In genomic region chr7:92668791-92669506, GRCm38 (mm10) we compare ENCODE assay signal across 8 mouse cellular contexts. TPM values are rescaled to one million over a fixed set of nuclear protein-coding genes. Genes with fewer than 3 reads are reported as not detected.
DNase-seq lines count a peak whose midpoint lies in the region; ATAC-seq and TF ChIP-seq lines count a peak whose summit lies in the region.

No protein-coding gene starts in this region.

- peak overlapping the region; percentile 83 for H3K4me3 ChIP-seq in heart, embryonic 12.5 days
- peak overlapping the region; percentile 97 for H3K4me3 ChIP-seq in kidney, postnatal 0 days (replicated peaks; ENCODE audit: low read depth, low read length)
- H3K4me3 ChIP-seq in liver, embryonic 11.5 days (ENCODE audit: low read depth, low read length) = peak overlapping the region; percentile 97

- 0 out of 2 replicates have a peak, but pooled peaks cover 6% of the 10 kb centered on the region for H3K36me3 ChIP-seq in heart, embryonic 12.5 days
- no peaks in the 10 kb centered on the region for H3K36me3 ChIP-seq in kidney, postnatal 0 days (ENCODE audit: insufficient read depth, low read length)
- H3K36me3 ChIP-seq in liver, embryonic 11.5 days (ENCODE audit: control insufficient read depth, insufficient read depth, low read length) = peaks cover 5% of the 10 kb centered on the region; the same call in 1 of the 2 replicates
- H3K36me3 ChIP-seq in splenic B cell, adult 2 months (ENCODE audit: control insufficient read depth, insufficient read depth, low read length, poor library complexity, severe bottlenecking) = no peaks in the 10 kb centered on the region

- WGBS in heart, embryonic 12.5 days = under 1% methylated on average over 29 of the region's 29 CpGs
- WGBS in kidney, postnatal 0 days = under 1% methylated on average over 29 of the region's 29 CpGs
- 1% methylated on average over 29 of the region's 29 CpGs for WGBS in liver, embryonic 11.5 days

- no peaks in the 10 kb centered on the region for H3K27me3 ChIP-seq in heart, embryonic 12.5 days (replicated peaks)
- no peaks in the 10 kb centered on the region for H3K27me3 ChIP-seq in kidney, postnatal 0 days (ENCODE audit: insufficient read depth, low read length)
- H3K27me3 ChIP-seq in liver, embryonic 11.5 days (replicated peaks; ENCODE audit: control insufficient read depth, insufficient read depth, low read length) = no peaks in the 10 kb centered on the region
- H3K27me3 ChIP-seq in splenic B cell, adult 2 months (ENCODE audit: control insufficient read depth, insufficient read depth, low read length, poor library complexity, severe bottlenecking) = no peaks in the 10 kb centered on the region

- peak overlapping the region; percentile 94 for H3K9ac ChIP-seq in heart, embryonic 12.5 days
- H3K9ac ChIP-seq in kidney, postnatal 0 days (ENCODE audit: low read depth, low read length) = peak overlapping the region; percentile 99
- peak overlapping the region; percentile 99 for H3K9ac ChIP-seq in liver, embryonic 11.5 days (ENCODE audit: low read depth, low read length)

- peak; percentile 54 for ATAC-seq in erythroblast, adult 5-6 weeks (replicated peaks; ENCODE audit: low FRiP score, poor library complexity, severe bottlenecking)
- peak; percentile 49 for ATAC-seq in heart, embryonic 12.5 days (ENCODE audit: insufficient number of reproducible peaks, low FRiP score)
- ATAC-seq in kidney, postnatal 0 days (replicated peaks; ENCODE audit: low FRiP score, low read depth) = no peak
- peak; percentile 51 for ATAC-seq in liver, embryonic 11.5 days (replicated peaks; ENCODE audit: low FRiP score)

- H3K4me2 ChIP-seq in heart, embryonic 12.5 days = peak overlapping the region; percentile 78
- peak overlapping the region; percentile 74 for H3K4me2 ChIP-seq in kidney, postnatal 0 days (ENCODE audit: low read length)
- H3K4me2 ChIP-seq in liver, embryonic 11.5 days = peak overlapping the region; percentile 80

- peak overlapping the region; percentile 94 for H3K27ac ChIP-seq in heart, embryonic 12.5 days (ENCODE audit: poor library complexity, severe bottlenecking)
- peak overlapping the region; percentile 95 for H3K27ac ChIP-seq in kidney, postnatal 0 days
- H3K27ac ChIP-seq in liver, embryonic 11.5 days (ENCODE audit: low read depth, low read length) = peak overlapping the region; percentile 96

- peaks cover 14% of the 10 kb centered on the region for H3K4me1 ChIP-seq in heart, embryonic 12.5 days (replicated peaks)
- peaks cover 14% of the 10 kb centered on the region for H3K4me1 ChIP-seq in kidney, postnatal 0 days (replicated peaks; ENCODE audit: insufficient read depth, low read length)
- peaks cover 18% of the 10 kb centered on the region for H3K4me1 ChIP-seq in liver, embryonic 11.5 days (replicated peaks; ENCODE audit: control insufficient read depth, insufficient read depth, low read length)

- DNase-seq in A20 (ENCODE audit: low read depth, low spot score) = peak; percentile 69
- peak; percentile 73 for DNase-seq in brain, adult 2 months (ENCODE audit: low read depth, low spot score)
- DNase-seq in kidney, postnatal 0 days (ENCODE audit: low spot score) = peak; percentile 71
- DNase-seq in liver, embryonic 11.5 days (ENCODE audit: low spot score) = peak; percentile 72
- peak; percentile 72 for DNase-seq in naive thymus-derived CD4-positive, alpha-beta T cell, adult 2 months (ENCODE audit: low read depth)
- peak; percentile 64 for DNase-seq in splenic B cell, adult 2 months (ENCODE audit: low read depth, low spot score)

- H3K9me3 ChIP-seq in heart, embryonic 12.5 days (replicated peaks) = no peaks in the 10 kb centered on the region
- H3K9me3 ChIP-seq in kidney, postnatal 0 days (replicated peaks; ENCODE audit: low read length) = no peaks in the 10 kb centered on the region
- no peaks in the 10 kb centered on the region for H3K9me3 ChIP-seq in liver, embryonic 11.5 days (ENCODE audit: control insufficient read depth, low read length)

- TF ChIP-seq CTCF in kidney, postnatal 0 days (IDR thresholded peaks at IDR 0.05; ENCODE audit: low read depth) = no peak

RNA-seq across cellular contexts. Expression of gene Pcf11, which starts 0.8 kb away (rescaled TPM):
- 119 and 186 TPM in 2 replicates for total RNA-seq in erythroblast, adult 5-6 weeks (2015; ENCODE audit: low replicate concordance)
- 118 and 141 TPM in 2 replicates for total RNA-seq in erythroblast, adult 5-6 weeks (2017; ENCODE audit: low replicate concordance)
- 19.9 and 21.1 TPM in 2 replicates for polyA plus RNA-seq in heart, embryonic 12.5 days (2016; fragmentation: Nextera tagmentation; extraction: Ambion mirVana)
- 17.8 and 20.9 TPM in 2 replicates for polyA plus RNA-seq in kidney, postnatal 0 days (2015; fragmentation: Nextera tagmentation; extraction: Ambion mirVana)
- 17.6 and 19.2 TPM in 2 replicates for polyA plus RNA-seq in liver, embryonic 11.5 days (2014; fragmentation: Nextera tagmentation; extraction: Ambion mirVana)

RNA-seq across cellular contexts. Expression of gene Ankrd42, which starts 32.0 kb away (rescaled TPM):
- not detected in 2 replicates for total RNA-seq in erythroblast, adult 5-6 weeks (2015; ENCODE audit: low replicate concordance)
- 0.77 and 0.84 TPM in 2 replicates for total RNA-seq in erythroblast, adult 5-6 weeks (2017; ENCODE audit: low replicate concordance)
- 5.1 and 5.4 TPM in 2 replicates for polyA plus RNA-seq in heart, embryonic 12.5 days (2016; fragmentation: Nextera tagmentation; extraction: Ambion mirVana)
- 4.5 and 5.5 TPM in 2 replicates for polyA plus RNA-seq in kidney, postnatal 0 days (2015; fragmentation: Nextera tagmentation; extraction: Ambion mirVana)
- polyA plus RNA-seq in liver, embryonic 11.5 days (2014; fragmentation: Nextera tagmentation; extraction: Ambion mirVana) = 1.3 and 1.7 TPM in 2 replicates
